Mouse (Mus musculus): ENCODE results near the gene Dusp27. TPM values are rescaled to one million over a fixed set of nuclear protein-coding genes. Genes with fewer than 3 reads are reported as not detected.
A peak's percentile ranks its signal among the peaks of the same experiment; 100 is the strongest.

Gene Dusp27
- polyA plus RNA-seq, 1 experiment from 2014 or later = 0.53 TPM

GRCm38 (mm10) chr1:166056098-166056756, 71.5 kb downstream of the Dusp27 start:
- Histone ChIP-seq H3K36me3 (replicated peaks) (no peaks in the 10 kb centered on the region), H3K27ac (replicated peaks) (no peak overlapping the region), H3K4me2 (no peak overlapping the region), H3K27me3 (peaks cover 15% of the 10 kb centered on the region), H3K9me3 (replicated peaks) (no peaks in the 10 kb centered on the region), H3K4me1 (replicated peaks) (no peaks in the 10 kb centered on the region), H3K9ac (no peak overlapping the region), H3K4me3 (replicated peaks) (no peak overlapping the region)
- 49% methylated on average over 9 of the region's 9 CpGs for WGBS (ENCODE audit: insufficient replicate concordance)
- no peak for ATAC-seq (ENCODE audit: insufficient read depth)

GRCm38 (mm10) chr1:166053285-166053955, 74.3 kb downstream of the Dusp27 start:
- WGBS (ENCODE audit: insufficient replicate concordance) = 16% methylated on average over 10 of the region's 10 CpGs
- Histone ChIP-seq H3K9ac (no peak overlapping the region), H3K36me3 (replicated peaks) (no peaks in the 10 kb centered on the region), H3K4me3 (replicated peaks) (no peak overlapping the region), H3K4me1 (replicated peaks) (peaks cover 6% of the 10 kb centered on the region; the same call in 1 of the 2 replicates), H3K27ac (replicated peaks) (no peak overlapping the region), H3K4me2 (no peak overlapping the region), H3K9me3 (replicated peaks) (no peaks in the 10 kb centered on the region), H3K27me3 (peaks cover 35% of the 10 kb centered on the region)
- ATAC-seq (ENCODE audit: insufficient read depth) = no peak

GRCm38 (mm10) chr1:166049046-166049827, 78.5 kb downstream of the Dusp27 start:
- no peak for ATAC-seq (ENCODE audit: insufficient read depth)
- no peak overlapping the region for H3K27ac ChIP-seq (replicated peaks)
- peak overlapping the region; percentile 67 for H3K4me2 ChIP-seq
- peaks cover 57% of the 10 kb centered on the region for H3K27me3 ChIP-seq
- no peaks in the 10 kb centered on the region for H3K36me3 ChIP-seq (replicated peaks)
- peak overlapping the region; percentile 32; the same call in 1 of the 2 replicates for H3K4me3 ChIP-seq (replicated peaks)
- no peaks in the 10 kb centered on the region for H3K9me3 ChIP-seq (replicated peaks)
- H3K9ac ChIP-seq = no peak overlapping the region
- peaks cover 16% of the 10 kb centered on the region; the same call in 1 of the 2 replicates for H3K4me1 ChIP-seq (replicated peaks)
- WGBS (ENCODE audit: insufficient replicate concordance) = 28% methylated on average over 11 of the region's 11 CpGs

- H3K36me3 ChIP-seq (replicated peaks) = no peaks in the 10 kb centered on the region
- H3K9me3 ChIP-seq (replicated peaks) = no peaks in the 10 kb centered on the region
- ATAC-seq (ENCODE audit: insufficient read depth) = no peak
- WGBS (ENCODE audit: insufficient replicate concordance) = under 1% methylated on average over 23 of the region's 23 CpGs
- peak overlapping the region; percentile 32 for H3K4me3 ChIP-seq (replicated peaks)
- no peak overlapping the region for H3K9ac ChIP-seq
- H3K27ac ChIP-seq (replicated peaks) = no peak overlapping the region
- H3K27me3 ChIP-seq = peaks cover 62% of the 10 kb centered on the region
- H3K4me2 ChIP-seq = peak overlapping the region; percentile 67
- H3K4me1 ChIP-seq (replicated peaks) = peaks cover 19% of the 10 kb centered on the region; the same call in 1 of the 2 replicates
Observed at GRCm38 (mm10) chr1:166048230-166048911, 79.4 kb downstream of the Dusp27 start.

Other genes starting within 250 kb of the Dusp27 start
- gene Pou2f1, start 125.2 kb downstream of the Dusp27 start, polyA plus RNA-seq (2015; fragmentation: Nextera tagmentation; extraction: Ambion mirVana) = 3.0 and 5.0 TPM in 2 replicates
- gene Gpa33, start 2.3 kb upstream of the Dusp27 start, polyA plus RNA-seq (2015; fragmentation: Nextera tagmentation; extraction: Ambion mirVana) = 0.07 and 0.09 TPM in 2 replicates
- 0.07 and 0.10 TPM in 2 replicates for gene Mael, start 110.8 kb upstream of the Dusp27 start, polyA plus RNA-seq (2015; fragmentation: Nextera tagmentation; extraction: Ambion mirVana)
- gene Ildr2, start 126.2 kb upstream of the Dusp27 start, polyA plus RNA-seq (2015; fragmentation: Nextera tagmentation; extraction: Ambion mirVana) = 0.08 TPM in 2 replicates